9 mouse cellular contexts compared by ENCODE assay signal in genomic region chr14:31388086-31388872, GRCm38 (mm10). TPM values are rescaled to one million over a fixed set of nuclear protein-coding genes. Genes with fewer than 3 reads are reported as not detected.
DNase-seq lines count a peak whose midpoint lies in the region; ATAC-seq and TF ChIP-seq lines count a peak whose summit lies in the region.
"Had no signal": no experiment of that assay in that cellular context is flagged by ENCODE, and none has a peak within 500 bp of the region (broad histone marks: within the 10 kb centered on the region; RNA-seq: fewer than 3 reads in every experiment).

No protein-coding gene starts in this region.

- no peak for TF ChIP-seq POLR2A in spleen, adult 2 months (IDR thresholded peaks at IDR 0.05; ENCODE audit: low read depth, low read length)

- no peak for DNase-seq in spleen, adult 2 months (ENCODE audit: low read depth in 1 of 2, low spot score in 2 of 2)
- no peak for DNase-seq in spleen, postnatal 10 days (ENCODE audit: low spot score in 2 of 2)
- no peak for DNase-seq in MN1 (ENCODE audit: low spot score)
- DNase-seq: kidney, postnatal 25 days had no signal

- H3K4me2 ChIP-seq in heart, embryonic 16.5 days (ENCODE audit: low read depth, low read length): no peak overlapping the region
- H3K4me2 ChIP-seq in heart, embryonic 11.5 days: no peak overlapping the region
- no peak overlapping the region for H3K4me2 ChIP-seq in hindbrain, embryonic 13.5 days
- H3K4me2 ChIP-seq in neural tube, embryonic 14.5 days (ENCODE audit: low read depth, low read length): no peak overlapping the region
- no peak overlapping the region for H3K4me2 ChIP-seq in forebrain, embryonic 13.5 days

- peak overlapping the region; percentile 43 for H3K27ac ChIP-seq in heart, embryonic 16.5 days (ENCODE audit: low read length)
- H3K27ac ChIP-seq in heart, embryonic 11.5 days (ENCODE audit: low read depth, low read length): no peak overlapping the region
- H3K27ac ChIP-seq in spleen, adult 2 months (ENCODE audit: insufficient read depth, low read length): peak overlapping the region; percentile 3; the same call in 1 of the 2 replicates
- peak overlapping the region; percentile 67 for H3K27ac ChIP-seq in hindbrain, embryonic 13.5 days
- peak overlapping the region; percentile 34; the same call in 1 of the 2 replicates for H3K27ac ChIP-seq in neural tube, embryonic 14.5 days (ENCODE audit: low read depth, low read length)
- no peak overlapping the region for H3K27ac ChIP-seq in forebrain, embryonic 13.5 days

- no peak for ATAC-seq in heart, embryonic 16.5 days (replicated peaks; ENCODE audit: extremely low read depth, insufficient read depth, low FRiP score)
- ATAC-seq in heart, embryonic 11.5 days (replicated peaks; ENCODE audit: insufficient number of reproducible peaks, low FRiP score, low TSS enrichment): no peak
- ATAC-seq in hindbrain, embryonic 13.5 days (ENCODE audit: low FRiP score): peak; percentile 37; the same call in 1 of the 2 replicates
- no peak for ATAC-seq in neural tube, embryonic 14.5 days (ENCODE audit: low read depth)
- no peak for ATAC-seq in forebrain, embryonic 13.5 days

- H3K4me1 ChIP-seq in heart, embryonic 16.5 days (ENCODE audit: control insufficient read depth, insufficient read depth, low read length): peaks cover 40% of the 10 kb centered on the region
- peaks cover 27% of the 10 kb centered on the region for H3K4me1 ChIP-seq in heart, embryonic 11.5 days (ENCODE audit: control insufficient read depth, insufficient read depth, low read length)
- peaks cover 21% of the 10 kb centered on the region; the same call in 1 of the 2 replicates for H3K4me1 ChIP-seq in spleen, adult 2 months (ENCODE audit: control insufficient read depth, insufficient read depth, insufficient read length)
- peaks cover 61% of the 10 kb centered on the region for H3K4me1 ChIP-seq in hindbrain, embryonic 13.5 days (replicated peaks)
- H3K4me1 ChIP-seq in neural tube, embryonic 14.5 days (ENCODE audit: control insufficient read depth, insufficient read depth, low read length): peaks cover 6% of the 10 kb centered on the region; the same call in 1 of the 2 replicates
- H3K4me1 ChIP-seq in forebrain, embryonic 13.5 days: 0 out of 2 replicates have a peak, but pooled peaks cover 3% of the 10 kb centered on the region

- H3K36me3 ChIP-seq in heart, embryonic 16.5 days (ENCODE audit: control insufficient read depth, insufficient read depth): no peaks in the 10 kb centered on the region
- no peaks in the 10 kb centered on the region for H3K36me3 ChIP-seq in heart, embryonic 11.5 days (ENCODE audit: control insufficient read depth, insufficient read depth, low read length)
- H3K36me3 ChIP-seq in spleen, adult 2 months (ENCODE audit: control insufficient read depth, insufficient read depth, low read length): peaks cover 9% of the 10 kb centered on the region
- H3K36me3 ChIP-seq in hindbrain, embryonic 13.5 days: peaks cover 31% of the 10 kb centered on the region
- H3K36me3 ChIP-seq in neural tube, embryonic 14.5 days (ENCODE audit: control insufficient read depth, insufficient read depth, low read length): peaks cover 3% of the 10 kb centered on the region; the same call in 1 of the 2 replicates
- no peaks in the 10 kb centered on the region for H3K36me3 ChIP-seq in forebrain, embryonic 13.5 days (ENCODE audit: poor library complexity, severe bottlenecking)

- WGBS in heart, embryonic 16.5 days: 70% methylated on average over 13 of the region's 13 CpGs
- WGBS in heart, embryonic 11.5 days (ENCODE audit: insufficient replicate concordance): 74% methylated on average over 13 of the region's 13 CpGs
- WGBS in spleen, adult 2 months: 77% methylated on average over 13 of the region's 13 CpGs
- 61% methylated on average over 13 of the region's 13 CpGs for whole genome bisulfite sequencing in hindbrain, embryonic 13.5 days
- whole genome bisulfite sequencing in neural tube, embryonic 14.5 days: 68% methylated on average over 13 of the region's 13 CpGs
- 82% methylated on average over 13 of the region's 13 CpGs for WGBS in forebrain, embryonic 13.5 days

- H3K4me3 ChIP-seq in heart, embryonic 16.5 days (ENCODE audit: low read length): no peak overlapping the region
- no peak overlapping the region for H3K4me3 ChIP-seq in heart, embryonic 11.5 days (ENCODE audit: low read depth, low read length)
- H3K4me3 ChIP-seq in spleen, adult 2 months (ENCODE audit: extremely low read depth, insufficient read depth, insufficient read length): no peak overlapping the region
- H3K4me3 ChIP-seq in hindbrain, embryonic 13.5 days: no peak overlapping the region
- no peak overlapping the region for H3K4me3 ChIP-seq in neural tube, embryonic 14.5 days (ENCODE audit: low read depth, low read length)
- H3K4me3 ChIP-seq in forebrain, embryonic 13.5 days: no peak overlapping the region

- TF ChIP-seq CTCF in spleen, adult 2 months (IDR thresholded peaks at IDR 0.05; ENCODE audit: extremely low read depth, insufficient read depth, insufficient read length, insufficient replicate concordance): no peak

- no peak overlapping the region for H3K9ac ChIP-seq in heart, embryonic 16.5 days (ENCODE audit: low read length)
- H3K9ac ChIP-seq in heart, embryonic 11.5 days (ENCODE audit: low read depth, low read length): no peak overlapping the region
- H3K9ac ChIP-seq in hindbrain, embryonic 13.5 days: no peak overlapping the region
- H3K9ac ChIP-seq in neural tube, embryonic 14.5 days (replicated peaks; ENCODE audit: low read depth, low read length): no peak overlapping the region
- no peak overlapping the region for H3K9ac ChIP-seq in forebrain, embryonic 13.5 days

- H3K9me3 ChIP-seq in heart, embryonic 16.5 days (replicated peaks; ENCODE audit: control insufficient read depth, low read length): no peaks in the 10 kb centered on the region
- no peaks in the 10 kb centered on the region for H3K9me3 ChIP-seq in heart, embryonic 11.5 days (replicated peaks; ENCODE audit: control insufficient read depth, low read length)
- H3K9me3 ChIP-seq in hindbrain, embryonic 13.5 days: no peaks in the 10 kb centered on the region
- no peaks in the 10 kb centered on the region for H3K9me3 ChIP-seq in neural tube, embryonic 14.5 days (ENCODE audit: control insufficient read depth, low read length)
- H3K9me3 ChIP-seq in forebrain, embryonic 13.5 days (replicated peaks): no peaks in the 10 kb centered on the region

- H3K27me3 ChIP-seq in heart, embryonic 16.5 days (ENCODE audit: control insufficient read depth, insufficient read depth, low read length): no peaks in the 10 kb centered on the region
- H3K27me3 ChIP-seq in heart, embryonic 11.5 days (ENCODE audit: control insufficient read depth, insufficient read depth, low read length): peaks cover 8% of the 10 kb centered on the region; the same call in 1 of the 2 replicates
- no peaks in the 10 kb centered on the region for H3K27me3 ChIP-seq in spleen, adult 2 months (ENCODE audit: control insufficient read depth, insufficient read depth, low read length)
- H3K27me3 ChIP-seq in hindbrain, embryonic 13.5 days: no peaks in the 10 kb centered on the region
- H3K27me3 ChIP-seq in neural tube, embryonic 14.5 days (ENCODE audit: control insufficient read depth, insufficient read depth, low read length): no peaks in the 10 kb centered on the region
- no peaks in the 10 kb centered on the region for H3K27me3 ChIP-seq in forebrain, embryonic 13.5 days

RNA-seq across cellular contexts. Expression of gene Sh3bp5, which starts 47.6 kb away (rescaled TPM):
- 25.8 and 26.4 TPM in 2 replicates for polyA plus RNA-seq in heart, embryonic 16.5 days (2015; fragmentation: Nextera tagmentation; extraction: Ambion mirVana)
- 10.9 and 16.8 TPM in 2 replicates for polyA plus RNA-seq in heart, embryonic 11.5 days (2014; fragmentation: Nextera tagmentation; extraction: Ambion mirVana)
- polyA plus RNA-seq in spleen, adult 2 months (2012; rRNA removed): 36.0 and 43.0 TPM in 2 replicates
- polyA plus RNA-seq in hindbrain, embryonic 13.5 days (2015; fragmentation: Nextera tagmentation; extraction: Ambion mirVana): 140 and 142 TPM in 2 replicates
- polyA plus RNA-seq in neural tube, embryonic 14.5 days (2014; fragmentation: Nextera tagmentation; extraction: Ambion mirVana): 58.1 and 104 TPM in 2 replicates
- polyA plus RNA-seq in forebrain, embryonic 13.5 days (2015; fragmentation: Nextera tagmentation; extraction: Ambion mirVana): 66.9 and 75.0 TPM in 2 replicates

RNA-seq across cellular contexts. Expression of gene Capn7, which starts 51.8 kb away (rescaled TPM):
- polyA plus RNA-seq in heart, embryonic 16.5 days (2015; fragmentation: Nextera tagmentation; extraction: Ambion mirVana): 40.3 and 41.9 TPM in 2 replicates
- polyA plus RNA-seq in heart, embryonic 11.5 days (2014; fragmentation: Nextera tagmentation; extraction: Ambion mirVana): 35.4 and 42.2 TPM in 2 replicates
- 7.8 and 9.0 TPM in 2 replicates for polyA plus RNA-seq in spleen, adult 2 months (2012; rRNA removed)
- polyA plus RNA-seq in hindbrain, embryonic 13.5 days (2015; fragmentation: Nextera tagmentation; extraction: Ambion mirVana): 70.5 and 76.3 TPM in 2 replicates
- polyA plus RNA-seq in neural tube, embryonic 14.5 days (2014; fragmentation: Nextera tagmentation; extraction: Ambion mirVana): 89.4 and 92.9 TPM in 2 replicates
- polyA plus RNA-seq in forebrain, embryonic 13.5 days (2015; fragmentation: Nextera tagmentation; extraction: Ambion mirVana): 44.2 and 48.7 TPM in 2 replicates

Comparison
In these comparisons a context has a peak if more than half of its experiments do, and no peak if none do; other contexts are left out.
1. H3K27ac ChIP-seq: peak in heart, embryonic 16.5 days (single experiment), spleen, adult 2 months (single experiment), hindbrain, embryonic 13.5 days (single experiment) and neural tube, embryonic 14.5 days (single experiment); none in heart, embryonic 11.5 days (single experiment) and forebrain, embryonic 13.5 days (single experiment).